Mouse (Mus musculus): ENCODE data around the gene Ptprcap. TPM values are rescaled to one million over a fixed set of nuclear protein-coding genes. Genes with fewer than 3 reads are reported as not detected.
"Not testable (repeated sequence)": the region's sequence is repeated elsewhere in the genome, so short reads cannot be mapped to it uniquely, and the experiment has no call there.

Ptprcap gene
- polyA plus RNA-seq, 1 experiment from 2014 or later = 1.1 TPM

DNA sequence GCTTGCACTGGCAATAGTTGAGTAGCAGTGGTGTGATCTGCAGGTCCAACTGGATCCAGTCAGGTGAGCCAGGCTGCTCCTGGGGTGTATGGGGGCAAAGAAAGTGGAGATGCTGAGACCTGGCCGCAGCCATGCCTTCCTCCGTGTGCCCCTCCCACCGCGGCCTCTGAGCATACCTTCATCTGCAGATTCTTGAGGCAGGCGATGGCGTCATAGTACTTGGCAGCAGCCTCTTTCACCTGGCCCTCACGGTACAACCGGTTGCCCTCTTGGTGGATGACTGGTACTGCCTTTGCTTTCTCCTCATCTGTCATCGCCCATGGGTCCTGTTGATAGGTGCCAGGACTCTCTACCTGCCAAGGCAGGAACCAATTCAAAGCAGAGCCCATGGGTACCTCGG is 38.3 kb upstream of the Ptprcap start:
- no peak overlapping the region; the same call in 1 of the 2 replicates for H3K27ac ChIP-seq (ENCODE audit: low read length)
- H3K9me3 ChIP-seq (ENCODE audit: low read length) = no peaks in the 10 kb centered on the region
- H3K36me3 ChIP-seq (ENCODE audit: insufficient read depth, low read length) = peaks cover 33% of the 10 kb centered on the region
- H3K27me3 ChIP-seq (ENCODE audit: insufficient read depth, low read length) = no peaks in the 10 kb centered on the region
- H3K4me2 ChIP-seq (replicated peaks; ENCODE audit: low read depth, low read length) = no peak overlapping the region
- 92% methylated on average over 10 of the region's 10 CpGs for WGBS
- H3K4me1 ChIP-seq (ENCODE audit: insufficient read depth, low read length) = peaks cover 24% of the 10 kb centered on the region
- ATAC-seq (ENCODE audit: low FRiP score, low TSS enrichment) = no peak
- no peak overlapping the region for H3K9ac ChIP-seq (replicated peaks; ENCODE audit: low read length)
- H3K4me3 ChIP-seq (ENCODE audit: low read length) = no peak overlapping the region

GRCm38 (mm10) chr19:4115816-4116215 is 37.6 kb upstream of the Ptprcap start:
- 88% methylated on average over 11 of the region's 11 CpGs for WGBS
- no peak for ATAC-seq (ENCODE audit: low FRiP score, low TSS enrichment)
- H3K9ac ChIP-seq (replicated peaks; ENCODE audit: low read length) = no peak overlapping the region
- peaks cover 31% of the 10 kb centered on the region for H3K4me1 ChIP-seq (ENCODE audit: insufficient read depth, low read length)
- H3K4me2 ChIP-seq (replicated peaks; ENCODE audit: low read depth, low read length) = no peak overlapping the region
- H3K36me3 ChIP-seq (ENCODE audit: insufficient read depth, low read length) = peaks cover 33% of the 10 kb centered on the region
- H3K27me3 ChIP-seq (ENCODE audit: insufficient read depth, low read length) = no peaks in the 10 kb centered on the region
- no peaks in the 10 kb centered on the region for H3K9me3 ChIP-seq (ENCODE audit: low read length)
- no peak overlapping the region for H3K4me3 ChIP-seq (ENCODE audit: low read length)
- no peak overlapping the region for H3K27ac ChIP-seq (ENCODE audit: low read length)

DNA sequence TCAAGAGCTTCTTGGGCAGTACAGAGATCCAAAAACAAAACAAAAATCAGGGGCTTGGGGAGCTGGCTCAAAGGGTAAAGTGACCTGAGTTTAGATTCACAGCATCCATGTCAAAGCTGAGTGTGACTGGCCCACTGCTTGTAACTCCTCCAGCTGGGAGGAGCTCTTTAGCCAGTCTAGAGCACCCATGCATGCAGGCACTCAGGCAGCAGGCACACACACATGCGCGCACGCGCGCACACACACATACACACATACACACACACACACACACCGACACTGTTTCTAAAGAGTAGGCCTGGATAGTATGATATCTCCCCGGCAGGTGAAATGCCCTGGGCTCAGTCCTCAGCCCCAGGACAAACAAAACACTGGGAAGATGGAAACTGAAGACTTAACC is 36.4 kb upstream of the Ptprcap start:
- WGBS = 71% methylated on average over 7 of the region's 7 CpGs
- H3K4me3 ChIP-seq (ENCODE audit: low read length) = no peak overlapping the region
- H3K27ac ChIP-seq (ENCODE audit: low read length) = 0 out of 2 replicates have a peak overlapping the region, but pooled peaks have one; percentile 4
- H3K9ac ChIP-seq (replicated peaks; ENCODE audit: low read length) = no peak overlapping the region
- no peak overlapping the region for H3K4me2 ChIP-seq (replicated peaks; ENCODE audit: low read depth, low read length)
- peaks cover 29% of the 10 kb centered on the region for H3K36me3 ChIP-seq (ENCODE audit: insufficient read depth, low read length)
- no peaks in the 10 kb centered on the region for H3K27me3 ChIP-seq (ENCODE audit: insufficient read depth, low read length)
- H3K4me1 ChIP-seq (ENCODE audit: insufficient read depth, low read length) = peaks cover 34% of the 10 kb centered on the region
- no peak for ATAC-seq (ENCODE audit: low FRiP score, low TSS enrichment)
- H3K9me3 ChIP-seq (ENCODE audit: low read length) = no peaks in the 10 kb centered on the region

- WGBS = 86% methylated on average over 2 of the region's 2 CpGs
Observed at GRCm38 (mm10) chr19:4118350-4118749, 35.1 kb upstream of the Ptprcap start.

GRCm38 (mm10) chr19:4119716-4120487 is 33.5 kb upstream of the Ptprcap start:
- H3K4me3 ChIP-seq (ENCODE audit: low read length) = no peak overlapping the region
- no peaks in the 10 kb centered on the region for H3K9me3 ChIP-seq (ENCODE audit: low read length)
- H3K36me3 ChIP-seq (ENCODE audit: insufficient read depth, low read length) = peaks cover 19% of the 10 kb centered on the region
- no peak overlapping the region for H3K27ac ChIP-seq (ENCODE audit: low read length)
- H3K4me2 ChIP-seq (replicated peaks; ENCODE audit: low read depth, low read length) = peak overlapping the region; percentile 61
- H3K4me1 ChIP-seq (ENCODE audit: insufficient read depth, low read length) = peaks cover 16% of the 10 kb centered on the region
- H3K9ac ChIP-seq (replicated peaks; ENCODE audit: low read length) = peak overlapping the region; percentile 45; the same call in 1 of the 2 replicates
- no peaks in the 10 kb centered on the region for H3K27me3 ChIP-seq (ENCODE audit: insufficient read depth, low read length)
- no peak for ATAC-seq (ENCODE audit: low FRiP score, low TSS enrichment)
- 88% methylated on average over 6 of the region's 6 CpGs for WGBS

More at GRCm38 (mm10) chr19:4118350-4118749, 35.1 kb upstream of the Ptprcap start:
- Histone ChIP-seq H3K27me3 (ENCODE audit: insufficient read depth, low read length) (no peaks in the 10 kb centered on the region), H3K36me3 (ENCODE audit: insufficient read depth, low read length) (peaks cover 25% of the 10 kb centered on the region), H3K4me1 (ENCODE audit: insufficient read depth, low read length) (peaks cover 25% of the 10 kb centered on the region), H3K9me3 (ENCODE audit: low read length) (no peaks in the 10 kb centered on the region), H3K27ac (ENCODE audit: low read length) (no peak overlapping the region), H3K9ac (replicated peaks; ENCODE audit: low read length) (no peak overlapping the region), H3K4me3 (ENCODE audit: low read length) (no peak overlapping the region), H3K4me2 (replicated peaks; ENCODE audit: low read depth, low read length) (no peak overlapping the region)
- ATAC-seq (ENCODE audit: low FRiP score, low TSS enrichment) = no peak

DNA sequence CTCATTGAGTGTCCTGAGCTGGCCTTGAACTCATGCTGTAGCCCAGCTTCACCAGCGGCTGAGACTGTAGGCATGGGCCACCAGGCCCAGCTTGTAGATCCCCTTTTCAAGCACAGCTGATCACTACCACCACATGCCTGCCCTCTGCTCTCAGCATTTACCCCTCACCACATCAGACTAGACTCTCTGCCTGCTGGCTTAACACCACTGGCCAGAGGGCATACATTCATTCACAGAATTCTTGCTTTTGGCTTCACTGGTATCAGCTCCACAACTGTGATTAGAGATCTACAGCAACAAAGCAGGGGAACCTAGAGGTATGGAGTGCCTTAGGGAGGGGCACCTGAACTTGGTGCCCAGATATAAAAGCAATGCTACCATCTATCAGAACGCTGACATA is 32.9 kb upstream of the Ptprcap start:
- Histone ChIP-seq H3K9ac (replicated peaks; ENCODE audit: low read length) (peak overlapping the region; percentile 45), H3K9me3 (ENCODE audit: low read length) (no peaks in the 10 kb centered on the region), H3K36me3 (ENCODE audit: insufficient read depth, low read length) (peaks cover 13% of the 10 kb centered on the region; the same call in 1 of the 2 replicates), H3K4me1 (ENCODE audit: insufficient read depth, low read length) (peaks cover 20% of the 10 kb centered on the region), H3K27me3 (ENCODE audit: insufficient read depth, low read length) (no peaks in the 10 kb centered on the region), H3K4me2 (replicated peaks; ENCODE audit: low read depth, low read length) (peak overlapping the region; percentile 61), H3K4me3 (ENCODE audit: low read length) (peak overlapping the region; percentile 56), H3K27ac (ENCODE audit: low read length) (no peak overlapping the region)
- ATAC-seq (ENCODE audit: low FRiP score, low TSS enrichment) = no peak
- 94% methylated on average over 2 of the region's 2 CpGs for WGBS

GRCm38 (mm10) chr19:4121097-4121805 is 32.2 kb upstream of the Ptprcap start:
- Histone ChIP-seq H3K27ac (ENCODE audit: low read length) (peak overlapping the region; percentile 80), H3K4me3 (ENCODE audit: low read length) (peak overlapping the region; percentile 56), H3K27me3 (ENCODE audit: insufficient read depth, low read length) (no peaks in the 10 kb centered on the region), H3K4me1 (ENCODE audit: insufficient read depth, low read length) (peaks cover 20% of the 10 kb centered on the region), H3K36me3 (ENCODE audit: insufficient read depth, low read length) (peaks cover 7% of the 10 kb centered on the region; the same call in 1 of the 2 replicates), H3K4me2 (replicated peaks; ENCODE audit: low read depth, low read length) (peak overlapping the region; percentile 61), H3K9ac (replicated peaks; ENCODE audit: low read length) (peak overlapping the region; percentile 66), H3K9me3 (ENCODE audit: low read length) (no peaks in the 10 kb centered on the region)
- WGBS = 2% methylated on average over 38 of the region's 38 CpGs
- peak; percentile 64 for ATAC-seq (ENCODE audit: low FRiP score, low TSS enrichment)

DNA sequence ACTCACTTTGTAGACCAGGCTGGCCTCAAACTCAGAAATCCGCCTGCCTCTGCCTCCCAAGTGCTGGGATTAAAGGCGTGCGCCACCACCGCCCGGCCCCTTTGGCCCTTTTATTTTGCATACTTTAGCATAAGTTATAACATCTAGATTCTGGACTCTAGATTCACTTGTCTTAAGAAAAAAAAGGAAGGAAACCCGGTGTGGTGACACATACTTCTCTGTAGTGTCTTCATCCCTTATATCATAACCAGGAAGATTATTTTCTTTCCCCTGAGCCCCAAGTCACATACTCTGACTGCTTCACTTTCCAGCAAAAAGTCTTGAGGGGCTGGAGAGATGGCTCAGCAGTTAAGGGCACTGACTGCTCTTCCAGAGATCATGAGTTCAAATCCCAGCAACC is 31.5 kb upstream of the Ptprcap start:
- WGBS = 58% methylated on average over 6 of the region's 6 CpGs

GRCm38 (mm10) chr19:4122411-4123370 is 30.7 kb upstream of the Ptprcap start:
- Histone ChIP-seq H3K9me3 (ENCODE audit: low read length) (no peaks in the 10 kb centered on the region), H3K27ac (ENCODE audit: low read length) (no peak overlapping the region), H3K4me3 (ENCODE audit: low read length) (no peak overlapping the region), H3K9ac (replicated peaks; ENCODE audit: low read length) (no peak overlapping the region), H3K4me2 (replicated peaks; ENCODE audit: low read depth, low read length) (no peak overlapping the region), H3K4me1 (ENCODE audit: insufficient read depth, low read length) (peaks cover 32% of the 10 kb centered on the region), H3K36me3 (ENCODE audit: insufficient read depth, low read length) (peaks cover 4% of the 10 kb centered on the region; the same call in 1 of the 2 replicates), H3K27me3 (ENCODE audit: insufficient read depth, low read length) (no peaks in the 10 kb centered on the region)
- ATAC-seq (ENCODE audit: low FRiP score, low TSS enrichment) = no peak
- 85% methylated on average over 7 of the region's 7 CpGs for WGBS

More for the DNA sequence above, 31.5 kb upstream of the Ptprcap start:
- Histone ChIP-seq H3K4me1 (ENCODE audit: insufficient read depth, low read length) (peaks cover 26% of the 10 kb centered on the region), H3K4me2 (replicated peaks; ENCODE audit: low read depth, low read length) (0 out of 2 replicates have a peak overlapping the region, but pooled peaks have one; percentile 22), H3K9ac (replicated peaks; ENCODE audit: low read length) (0 out of 2 replicates have a peak overlapping the region, but pooled peaks have one; percentile 18)
- not testable (repeated sequence) for H3K36me3 ChIP-seq (ENCODE audit: insufficient read depth, low read length); H3K27ac ChIP-seq (ENCODE audit: low read length); H3K9me3 ChIP-seq (ENCODE audit: low read length); H3K4me3 ChIP-seq (ENCODE audit: low read length); H3K27me3 ChIP-seq (ENCODE audit: insufficient read depth, low read length); ATAC-seq (ENCODE audit: low FRiP score, low TSS enrichment)
